Mouse (Mus musculus) macrophage (primary cell): ENCODE results near the gene Dnmbp. TPM values are rescaled to one million over a fixed set of nuclear protein-coding genes. Genes with fewer than 3 reads are reported as not detected.

Source experiments
- H3K27ac ChIP-seq: fragments of 350-480 bp; formaldehyde crosslinking; 2 replicates; pipeline ENCODE4 v1.9.0; 2021
- H3K36me3 ChIP-seq: fragments of 350-480 bp; formaldehyde crosslinking; 2 replicates; pipeline ENCODE4 v1.9.0; 2021; ENCODE audit errors: inconsistent target
- H3K4me3 ChIP-seq: fragments of 350-480 bp; formaldehyde crosslinking; 2 replicates; pipeline ENCODE4 v1.9.0; 2021; ENCODE audit errors: inconsistent target
- H3K79me2 ChIP-seq: fragments of 350-480 bp; formaldehyde crosslinking; 2 replicates; pipeline ENCODE4 v1.9.0; 2021; ENCODE audit errors: inconsistent target
- WGBS: methylation state at CpG from one replicate; pipeline ENCODE4 v1.1.7; 2026; ENCODE audit warnings: inconsistent platforms; ENCODE audit not compliant: missing documents; 5-methylcytosine and 5-hydroxymethylcytosine counted together
- polyA plus RNA-seq: library from polyadenylated mRNA; stranded (reverse); fragments of 250-400 nt; gene quantifications from 3 replicates; pipeline ENCODE4 v1.2.4, GENCODE M21; 2018; ENCODE audit warnings: inconsistent platforms

Dnmbp gene
- polyA plus RNA-seq, 1 experiment from 2014 or later = 13.6 TPM

GRCm38 (mm10) chr19:43886371-43887099 lies 53.5 kb downstream of the Dnmbp start:
- no peaks in the 10 kb centered on the region; the same call in 1 of the 2 replicates for H3K79me2 ChIP-seq
- 82% methylated on average over 12 of the region's 12 CpGs for WGBS
- no peaks in the 10 kb centered on the region for H3K36me3 ChIP-seq
- H3K4me3 ChIP-seq = no peak overlapping the region
- no peak overlapping the region for H3K27ac ChIP-seq

GRCm38 (mm10) chr19:43884668-43885498 lies 55.1 kb downstream of the Dnmbp start:
- H3K79me2 ChIP-seq = no peaks in the 10 kb centered on the region; the same call in 1 of the 2 replicates
- H3K36me3 ChIP-seq = no peaks in the 10 kb centered on the region
- H3K27ac ChIP-seq = peak overlapping the region; percentile 64
- WGBS = 22% methylated on average over 13 of the region's 13 CpGs
- H3K4me3 ChIP-seq = peak overlapping the region; percentile 6; the same call in 1 of the 2 replicates

DNA sequence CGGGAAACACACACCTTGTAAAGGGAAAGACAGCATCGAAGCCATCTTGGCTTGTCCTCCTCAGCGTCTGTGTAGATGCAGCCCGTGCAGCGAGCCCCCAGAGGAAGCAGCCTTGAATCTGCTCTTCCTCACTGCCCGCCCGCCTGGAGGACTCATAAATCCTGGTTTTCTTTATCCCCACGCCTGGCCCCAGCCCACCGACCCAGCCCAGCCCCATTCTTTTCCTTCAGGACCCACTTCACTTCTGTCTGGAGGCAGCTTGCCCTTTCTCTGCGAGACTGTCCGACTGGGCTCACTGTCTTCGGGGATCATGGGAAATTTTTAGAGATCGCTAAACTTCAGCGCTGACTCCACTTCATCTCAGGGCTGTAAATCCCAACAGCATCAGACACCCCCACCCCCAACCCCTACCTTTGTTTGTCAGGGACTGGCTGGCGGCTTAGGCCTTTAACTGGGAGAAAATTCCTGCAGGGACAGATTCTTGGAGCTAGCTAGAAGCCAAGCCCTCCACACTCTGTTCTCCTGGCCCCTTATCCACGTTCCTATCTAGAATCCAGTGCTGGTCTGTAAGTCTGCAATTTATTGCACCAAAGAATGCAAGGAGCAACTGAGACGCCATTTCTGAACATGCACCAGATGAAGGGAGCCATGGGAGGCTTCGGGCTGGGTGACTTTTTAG lies 57.0 kb downstream of the Dnmbp start:
- H3K36me3 ChIP-seq = no peaks in the 10 kb centered on the region
- H3K27ac ChIP-seq = no peak overlapping the region
- no peaks in the 10 kb centered on the region; the same call in 1 of the 2 replicates for H3K79me2 ChIP-seq
- H3K4me3 ChIP-seq = no peak overlapping the region
- WGBS = 90% methylated on average over 18 of the region's 18 CpGs

DNA sequence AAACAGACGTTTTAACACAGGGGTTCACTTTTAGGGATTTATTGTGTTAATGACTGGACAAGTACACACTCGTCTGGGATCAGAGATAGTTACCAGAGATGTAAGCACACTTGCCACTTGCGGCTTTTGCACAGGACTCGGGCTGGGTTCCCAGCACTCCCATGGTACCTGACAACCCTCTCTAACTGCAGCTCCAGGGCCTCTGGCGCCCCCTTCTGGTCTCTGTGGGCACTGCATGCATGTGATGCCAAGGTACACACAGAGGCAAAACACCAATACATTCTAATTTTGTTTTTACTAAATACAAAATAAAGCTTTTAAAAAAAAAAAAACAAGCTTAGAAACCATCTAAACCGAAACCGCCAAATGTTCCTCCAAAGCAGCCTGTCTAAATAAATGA lies 58.4 kb downstream of the Dnmbp start:
- H3K79me2 ChIP-seq = no peaks in the 10 kb centered on the region; the same call in 1 of the 2 replicates
- 89% methylated on average over 7 of the region's 7 CpGs for WGBS
- H3K36me3 ChIP-seq = no peaks in the 10 kb centered on the region
- H3K4me3 ChIP-seq = no peak overlapping the region
- no peak overlapping the region for H3K27ac ChIP-seq

DNA sequence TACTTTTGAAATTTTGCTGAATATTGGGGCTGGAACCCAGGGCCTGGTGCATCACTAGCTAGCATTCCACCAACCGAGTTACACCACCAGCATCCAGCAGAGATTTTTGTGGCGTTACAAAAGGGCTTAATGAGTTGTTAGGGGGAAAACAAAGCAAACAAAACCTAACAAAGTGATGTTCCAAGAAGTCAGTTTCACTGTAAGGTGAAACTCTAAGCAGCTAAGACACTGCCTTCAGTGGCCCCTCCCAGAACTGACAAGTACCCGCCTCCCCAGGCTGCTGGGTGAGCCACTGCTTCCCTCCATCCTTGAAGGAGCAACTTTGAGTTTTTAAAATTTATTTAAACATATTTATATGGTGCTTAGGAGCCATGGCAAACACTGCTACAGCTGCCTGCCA lies 59.6 kb downstream of the Dnmbp start:
- Histone ChIP-seq H3K27ac (no peak overlapping the region), H3K79me2 (no peaks in the 10 kb centered on the region; the same call in 1 of the 2 replicates), H3K4me3 (no peak overlapping the region), H3K36me3 (no peaks in the 10 kb centered on the region)
- WGBS = 63% methylated on average over 3 of the region's 3 CpGs

DNA sequence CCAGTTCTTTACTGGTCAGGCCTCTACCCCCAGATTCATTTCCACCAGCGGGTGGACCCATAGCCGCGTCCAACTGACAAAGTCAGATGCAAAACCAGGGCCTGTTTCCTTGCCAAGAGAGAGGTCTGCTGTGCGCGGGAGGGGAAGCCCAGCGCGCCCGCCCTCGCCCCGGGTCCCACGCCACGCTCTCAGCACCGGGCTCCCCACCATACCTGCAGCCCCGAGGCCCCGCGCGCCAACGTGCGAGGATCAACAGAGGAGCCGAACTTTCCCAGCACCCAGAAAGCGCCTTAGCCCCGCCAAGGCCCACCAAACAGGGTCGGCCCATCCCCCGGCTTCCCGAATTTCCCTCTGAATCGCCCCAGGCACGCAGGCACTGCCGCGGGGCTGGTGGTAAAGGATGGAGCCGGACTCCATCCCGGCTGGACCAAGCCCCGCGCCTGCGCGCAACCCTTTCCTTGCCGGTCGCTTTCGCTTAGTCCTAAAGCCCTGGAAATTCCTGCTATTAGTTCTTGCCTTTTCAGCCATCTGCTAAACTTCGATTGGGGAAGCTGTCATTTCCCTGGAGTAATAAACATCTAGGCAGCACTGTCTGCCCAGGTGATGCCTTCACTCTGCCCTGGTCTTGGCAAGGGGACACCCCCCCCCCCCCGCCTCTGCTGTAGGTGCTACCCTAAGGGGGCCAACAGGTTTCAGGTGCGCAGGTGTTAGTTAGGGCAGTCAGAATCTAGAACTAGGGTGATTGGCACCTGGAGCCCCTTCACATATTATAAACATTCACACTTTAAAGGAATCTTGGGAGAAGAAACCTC lies 60.4 kb downstream of the Dnmbp start:
- no peaks in the 10 kb centered on the region for H3K36me3 ChIP-seq
- 22% methylated on average over 40 of the region's 41 CpGs for WGBS
- H3K27ac ChIP-seq = no peak overlapping the region
- no peak overlapping the region for H3K4me3 ChIP-seq
- no peaks in the 10 kb centered on the region; the same call in 1 of the 2 replicates for H3K79me2 ChIP-seq

GRCm38 (mm10) chr19:43878111-43879092 lies 61.6 kb downstream of the Dnmbp start:
- WGBS = 74% methylated on average over 16 of the region's 17 CpGs
- no peak overlapping the region for H3K4me3 ChIP-seq
- no peaks in the 10 kb centered on the region for H3K79me2 ChIP-seq
- H3K36me3 ChIP-seq = no peaks in the 10 kb centered on the region
- no peak overlapping the region for H3K27ac ChIP-seq

- H3K27ac ChIP-seq = no peak overlapping the region
- H3K79me2 ChIP-seq = no peaks in the 10 kb centered on the region
- H3K36me3 ChIP-seq = no peaks in the 10 kb centered on the region; the same call in 1 of the 2 replicates
- WGBS = 96% methylated on average over 8 of the region's 8 CpGs
- H3K4me3 ChIP-seq = no peak overlapping the region
Observed at GRCm38 (mm10) chr19:43877364-43877763, 62.6 kb downstream of the Dnmbp start.

DNA sequence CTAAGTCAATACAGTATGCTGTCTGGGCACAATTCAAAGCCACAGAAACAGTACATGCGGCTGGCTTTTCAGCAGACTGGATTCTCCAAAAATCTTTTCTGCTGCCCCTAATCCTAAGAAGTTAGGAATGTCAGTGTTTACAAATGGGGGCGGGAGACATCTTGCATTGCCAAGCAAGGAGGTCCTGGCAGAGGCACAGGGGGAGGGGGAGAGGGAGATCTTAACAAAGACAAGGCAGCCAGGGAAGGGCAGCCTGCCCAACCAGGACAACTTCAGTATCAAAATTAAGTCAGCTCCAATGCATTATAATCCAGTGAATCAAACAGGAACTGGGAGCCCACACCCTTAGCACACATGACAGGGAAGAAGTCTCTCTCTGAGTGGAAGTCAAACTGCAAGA lies 64.0 kb downstream of the Dnmbp start:
- 100% methylated on average over 2 of the region's 2 CpGs for WGBS
- H3K4me3 ChIP-seq = no peak overlapping the region
- peaks cover 5% of the 10 kb centered on the region; the same call in 1 of the 2 replicates for H3K36me3 ChIP-seq
- H3K79me2 ChIP-seq = no peaks in the 10 kb centered on the region
- no peak overlapping the region for H3K27ac ChIP-seq

DNA sequence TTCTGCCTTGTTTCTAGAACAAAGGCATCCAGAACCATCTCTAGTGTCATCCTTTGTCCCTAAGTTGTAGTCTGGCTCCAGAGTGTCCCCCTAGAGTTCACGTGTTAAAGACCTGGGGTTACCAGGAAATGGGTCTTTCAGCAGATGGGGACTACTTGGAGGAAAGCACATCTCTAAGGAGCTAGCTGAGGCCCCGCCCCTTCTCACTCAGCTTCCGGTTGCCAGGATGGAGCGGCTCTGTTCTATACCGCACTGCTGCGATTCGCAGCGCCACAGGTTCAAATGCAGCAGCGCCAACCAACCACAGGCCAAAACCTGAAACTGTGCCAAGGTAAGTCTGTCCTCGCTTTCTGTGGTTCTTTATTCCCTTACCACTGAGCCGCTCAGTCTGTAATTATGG lies 65.6 kb downstream of the Dnmbp start:
- Histone ChIP-seq H3K27ac (no peak overlapping the region), H3K36me3 (peaks cover 12% of the 10 kb centered on the region), H3K4me3 (no peak overlapping the region), H3K79me2 (no peaks in the 10 kb centered on the region)
- 91% methylated on average over 9 of the region's 11 CpGs for WGBS

DNA sequence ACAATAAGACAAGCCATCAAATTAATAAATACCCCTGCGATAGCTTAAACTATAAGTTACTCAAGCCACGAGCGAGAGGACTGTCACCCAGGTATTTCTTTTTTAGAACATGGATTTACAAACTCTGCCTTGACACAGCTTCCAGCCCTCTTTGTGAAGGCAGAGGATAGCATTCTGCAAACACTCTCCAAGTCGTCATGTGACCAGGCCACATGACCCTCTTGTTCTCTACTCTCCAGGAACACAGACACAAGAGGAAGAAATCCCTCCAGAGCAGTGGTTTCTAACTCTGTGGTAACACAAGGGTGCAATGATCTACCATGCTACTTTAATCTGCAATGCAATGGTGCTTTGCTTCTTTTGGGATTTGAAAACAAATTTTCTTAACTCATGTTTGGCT lies 69.6 kb downstream of the Dnmbp start:
- WGBS = 98% methylated on average over 4 of the region's 4 CpGs
- no peak overlapping the region for H3K4me3 ChIP-seq
- no peaks in the 10 kb centered on the region for H3K79me2 ChIP-seq
- H3K36me3 ChIP-seq = peaks cover 43% of the 10 kb centered on the region
- no peak overlapping the region for H3K27ac ChIP-seq

DNA sequence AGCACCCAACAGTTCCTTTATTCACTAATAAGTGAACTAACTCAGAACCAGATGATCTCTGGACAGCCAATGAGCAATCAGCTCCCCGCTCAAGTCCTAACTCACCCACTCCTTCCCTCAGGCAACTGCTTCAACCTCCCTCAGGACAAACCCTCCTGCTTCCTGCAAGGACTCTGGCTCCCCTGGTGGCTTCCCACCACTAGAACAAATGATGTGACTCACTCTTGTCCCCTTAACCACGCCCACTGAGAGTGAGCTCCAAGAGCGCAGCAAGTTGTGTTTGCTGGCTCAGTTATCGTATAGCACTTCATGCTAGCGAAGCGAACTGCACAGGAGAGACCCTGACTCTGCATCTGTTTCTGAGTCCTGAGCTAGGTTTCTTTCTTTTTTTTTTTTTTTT lies 82.6 kb downstream of the Dnmbp start:
- 95% methylated on average over 6 of the region's 6 CpGs for WGBS
- H3K27ac ChIP-seq = no peak overlapping the region
- H3K36me3 ChIP-seq = peaks cover 45% of the 10 kb centered on the region; the same call in 1 of the 2 replicates
- H3K79me2 ChIP-seq = no peaks in the 10 kb centered on the region
- no peak overlapping the region for H3K4me3 ChIP-seq
